Mouse (Mus musculus): ENCODE data around the gene Myo1d.

Gene Myo1d

GRCm38 (mm10) chr11:80778916-80779526 lies 804 bp downstream of the Myo1d start:
- peak; percentile 7 for DNase-seq

DNA sequence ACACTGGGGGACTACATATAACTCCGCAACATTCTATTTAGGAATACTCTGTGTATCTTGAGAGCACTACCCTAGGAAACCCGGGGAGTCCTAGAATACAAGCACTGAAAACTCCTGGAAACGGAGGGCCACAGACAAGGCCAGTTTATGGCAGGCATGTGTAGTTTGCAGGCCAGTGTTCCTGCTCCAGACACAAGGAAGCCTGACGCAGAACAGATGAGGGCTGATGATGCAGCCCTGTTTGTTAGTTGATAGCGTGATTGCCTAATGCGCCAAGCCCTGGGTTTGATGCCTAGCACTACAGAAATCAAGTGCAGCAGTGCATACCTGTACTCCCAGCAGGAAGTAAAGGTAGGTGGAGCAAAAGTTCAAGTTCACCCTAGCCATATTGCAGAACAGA lies 1.7 kb downstream of the Myo1d start:
- DNase-seq = no peak

- DNase-seq = peak; percentile 6
Measured at GRCm38 (mm10) chr11:80777708-80778107, 2.1 kb downstream of the Myo1d start.

DNA sequence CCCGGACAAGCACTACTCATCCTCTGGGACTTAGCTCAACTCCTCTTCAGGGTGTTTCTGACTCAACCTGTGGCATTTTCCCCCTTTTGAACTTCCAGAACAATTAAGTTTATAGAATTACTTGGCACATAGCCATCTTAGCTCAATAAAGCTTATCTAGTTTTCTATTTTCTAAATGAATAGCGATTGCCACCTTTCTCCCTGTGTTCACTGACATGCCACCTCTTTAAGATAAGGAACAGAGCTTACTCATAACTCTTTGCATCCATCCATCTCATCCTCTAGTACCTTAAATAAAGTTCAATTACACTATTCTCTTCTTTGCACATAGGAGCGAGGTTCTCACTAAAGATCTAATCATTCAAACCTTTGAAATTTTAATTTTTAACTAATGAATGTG lies 4.3 kb downstream of the Myo1d start:
- no peak for DNase-seq

GRCm38 (mm10) chr11:80772595-80773210 lies 7.1 kb downstream of the Myo1d start:
- DNase-seq = no peak

GRCm38 (mm10) chr11:80771596-80772250 lies 8.1 kb downstream of the Myo1d start:
- no peak for DNase-seq

DNA sequence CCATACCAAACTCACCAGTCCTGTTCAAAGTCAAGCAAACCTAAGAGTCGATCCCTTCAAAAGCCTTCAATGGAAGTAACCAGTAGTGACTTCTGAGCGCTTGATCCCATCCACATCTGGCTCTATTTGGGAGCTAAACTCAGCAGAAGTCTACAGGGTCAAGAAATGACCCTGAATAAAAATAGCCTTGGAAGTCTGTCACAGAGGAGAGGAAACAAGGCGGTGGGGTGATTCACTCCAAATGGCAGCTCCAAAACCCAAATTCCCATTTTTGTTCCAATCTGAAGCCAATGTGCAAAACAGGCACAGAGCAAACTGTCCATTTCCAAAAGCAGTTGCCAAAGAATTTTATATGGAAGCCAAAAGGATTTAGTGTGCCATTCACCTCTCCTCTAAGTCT lies 8.6 kb downstream of the Myo1d start:
- DNase-seq = no peak

- DNase-seq = no peak
Measured at GRCm38 (mm10) chr11:80767320-80767617, 12.6 kb downstream of the Myo1d start.

GRCm38 (mm10) chr11:80766472-80767319 lies 13.1 kb downstream of the Myo1d start:
- no peak for DNase-seq

GRCm38 (mm10) chr11:80766068-80766467 lies 13.8 kb downstream of the Myo1d start:
- DNase-seq = no peak

DNA sequence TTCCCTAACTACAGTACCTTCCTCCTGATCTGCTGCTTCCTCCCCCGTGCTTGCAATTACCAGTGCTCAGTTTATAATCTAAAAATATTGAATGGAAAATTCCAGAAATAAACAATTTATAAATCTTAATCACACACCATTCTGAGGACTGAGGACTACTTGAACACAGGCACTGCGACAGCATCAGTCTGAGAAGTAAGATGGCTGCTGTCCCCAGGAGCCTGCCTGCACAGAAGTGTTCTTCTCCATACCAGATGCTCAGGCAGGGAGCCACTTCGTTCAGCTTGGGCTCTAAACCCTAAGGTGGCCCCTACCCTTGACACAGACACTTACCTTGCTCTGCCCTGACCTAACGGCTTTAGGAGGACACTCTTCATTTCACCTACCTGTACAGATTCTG lies 17.8 kb downstream of the Myo1d start:
- DNase-seq = no peak

DNA sequence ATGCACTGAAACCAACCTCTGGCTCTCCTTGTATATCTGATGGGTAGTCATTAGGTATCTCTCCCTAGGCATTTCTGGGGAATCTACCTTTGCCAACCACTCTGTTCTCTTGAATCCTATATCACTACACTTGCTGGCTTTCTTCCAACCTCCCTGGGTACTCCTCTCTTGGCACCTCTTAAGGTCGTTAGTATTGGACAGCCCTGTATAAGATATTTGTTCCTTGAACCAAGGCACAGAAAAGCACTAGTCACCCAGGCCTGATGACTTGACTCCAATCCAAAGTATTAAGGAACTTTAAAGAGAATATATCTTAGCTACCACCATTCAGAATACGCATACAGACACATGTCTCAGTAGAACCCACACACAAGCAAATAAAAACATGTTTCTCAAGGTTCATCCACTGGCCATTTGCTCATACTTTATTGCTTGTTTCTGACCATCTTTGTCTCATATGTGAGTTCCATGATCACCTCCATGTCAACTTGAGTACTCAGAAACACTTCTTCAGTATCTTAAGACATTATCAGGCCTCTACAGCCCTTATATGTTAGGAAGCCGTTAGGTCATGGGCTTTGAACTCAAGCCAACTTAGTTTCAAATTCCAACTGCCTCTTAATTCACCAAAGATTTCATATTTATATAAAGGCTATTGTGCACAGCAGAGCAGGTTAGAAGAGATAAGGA lies 18.4 kb downstream of the Myo1d start:
- DNase-seq = no peak

GRCm38 (mm10) chr11:80759023-80759422 lies 20.8 kb downstream of the Myo1d start:
- no peak for DNase-seq

- no peak for DNase-seq
Measured at GRCm38 (mm10) chr11:80754201-80754600, 25.6 kb downstream of the Myo1d start.

- DNase-seq = no peak
Measured at GRCm38 (mm10) chr11:80751168-80751567, 28.7 kb downstream of the Myo1d start.

DNA sequence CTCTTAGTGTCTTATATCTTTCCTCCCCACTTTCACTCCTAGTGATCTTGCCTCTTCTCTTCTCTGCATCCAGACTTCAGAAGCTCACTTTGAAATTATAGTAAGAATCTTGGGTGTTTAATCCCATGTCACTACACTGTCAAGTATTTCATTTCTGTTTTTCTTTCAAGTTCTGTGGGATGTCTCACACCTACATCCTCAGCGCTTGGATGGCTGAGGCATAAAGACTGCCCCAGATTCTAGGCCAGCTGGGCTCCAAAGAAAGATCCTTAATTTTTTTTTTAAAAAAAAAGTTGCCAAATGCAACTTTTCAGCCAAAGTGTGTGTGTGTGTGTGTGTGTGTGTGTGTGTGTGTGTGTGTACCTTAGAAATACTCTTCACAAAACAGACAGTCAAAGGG lies 30.6 kb downstream of the Myo1d start:
- no peak for DNase-seq

GRCm38 (mm10) chr11:80745426-80745825 lies 34.4 kb downstream of the Myo1d start:
- DNase-seq = no peak

GRCm38 (mm10) chr11:80743823-80744410 lies 35.9 kb downstream of the Myo1d start:
- no peak for DNase-seq

DNA sequence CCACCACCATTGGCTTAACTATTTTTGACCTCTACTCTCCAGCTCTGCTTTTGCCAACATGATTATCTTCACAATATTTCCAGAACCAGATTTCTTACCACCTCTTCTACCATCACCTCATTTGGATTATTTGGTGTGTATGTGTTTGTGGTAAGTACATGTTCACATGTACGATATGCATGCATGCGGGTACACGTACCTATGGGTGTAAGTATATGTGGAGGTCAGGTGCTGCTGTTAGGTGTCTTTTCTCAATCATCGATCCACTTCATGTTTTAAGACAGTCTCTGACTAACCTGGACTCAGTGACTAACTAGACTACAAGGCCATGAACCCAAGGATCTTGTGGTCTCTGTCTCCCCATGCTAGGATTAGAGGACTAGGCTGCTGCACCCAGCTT lies 37.4 kb downstream of the Myo1d start:
- no peak for DNase-seq

- DNase-seq = no peak
Measured at GRCm38 (mm10) chr11:80734771-80735170, 45.1 kb downstream of the Myo1d start.

GRCm38 (mm10) chr11:80724701-80725100 lies 55.1 kb downstream of the Myo1d start:
- DNase-seq = no peak

GRCm38 (mm10) chr11:80723406-80724047 lies 56.3 kb downstream of the Myo1d start:
- no peak for DNase-seq
